Mouse (Mus musculus): ENCODE measurements around the gene Rab3ip.

DNA sequence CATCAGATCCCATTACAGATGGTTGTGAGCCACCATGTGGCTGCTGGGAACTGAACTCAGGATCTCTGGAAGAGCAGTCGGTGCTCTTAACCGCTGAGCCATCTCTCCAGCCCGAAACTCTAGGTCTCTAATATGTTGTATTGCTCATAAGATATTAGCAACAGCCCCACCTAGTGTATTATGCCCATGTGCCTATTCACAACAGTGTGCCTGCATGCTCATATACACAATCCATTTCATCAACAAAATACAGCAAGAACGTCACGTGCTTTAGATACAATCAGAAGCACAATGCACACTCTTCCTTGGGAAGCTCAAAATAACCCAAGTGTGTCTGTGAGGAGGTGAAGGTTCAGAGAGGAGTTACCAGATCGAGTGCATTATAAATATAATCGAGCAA lies 16.8 kb downstream of the Rab3ip start:
- TF ChIP-seq POLR2A (IDR thresholded peaks at IDR 0.05; ENCODE audit: control insufficient read depth, low read depth, low read length) (no peak), CTCF (IDR thresholded peaks at IDR 0.05; ENCODE audit: control insufficient read depth, insufficient read depth, insufficient replicate concordance, low read depth, low read length) (no peak)

Data from testis, adult 2 months (tissue).